ENCODE assay signal across 12 mouse cellular contexts in genomic region chr14:108664864-108665263, GRCm38 (mm10).
"Had no signal": no experiment of that assay in that cellular context is flagged by ENCODE, and none has a peak within 500 bp of the region (broad histone marks: within the 10 kb centered on the region; RNA-seq: fewer than 3 reads in every experiment).

No protein-coding gene starts in this region.

- H3K27me3 ChIP-seq: limb, embryonic 13.5 days; midbrain, embryonic 12.5 days had no signal

- H3K36me3 ChIP-seq: limb, embryonic 13.5 days; midbrain, embryonic 12.5 days had no signal

- H3K9ac ChIP-seq: limb, embryonic 13.5 days; liver, embryonic 14.5 days; midbrain, embryonic 12.5 days had no signal

- DNase-seq: kidney, postnatal 36 days; layer of hippocampus, adult 9-11 months; layer of hippocampus, postnatal 36 days; left cerebral cortex, postnatal 4 days; lung, adult 18-20 months; right cerebral cortex, postnatal 25 days; thymus, adult 2 months; thymus, postnatal 25 days had no signal

- H3K4me3 ChIP-seq: limb, embryonic 13.5 days; midbrain, embryonic 12.5 days had no signal

- H3K27ac ChIP-seq: limb, embryonic 13.5 days; liver, embryonic 14.5 days; midbrain, embryonic 12.5 days had no signal

- H3K9me3 ChIP-seq: midbrain, embryonic 12.5 days had no signal

- H3K4me2 ChIP-seq: limb, embryonic 13.5 days; midbrain, embryonic 12.5 days had no signal

- H3K4me1 ChIP-seq: limb, embryonic 13.5 days; midbrain, embryonic 12.5 days had no signal

- ATAC-seq: midbrain, embryonic 16.5 days had no signal
